Mouse (Mus musculus): ENCODE results near the gene Tgif1. TPM values are rescaled to one million over a fixed set of nuclear protein-coding genes. Genes with fewer than 3 reads are reported as not detected.
A peak's percentile ranks its signal among the peaks of the same experiment; 100 is the strongest.

The Tgif1 gene
- total and polyA plus RNA-seq, 3 experiments, result 44.5 to 74.4 (median 70.6) TPM

- DNase-seq (ENCODE audit: extremely low read depth), result no peak
- dilution Hi-C loops (cut with MboI; ENCODE audit: extremely low pct_ligation_motif_present, extremely low pct_unique_long_range_greater_than_20kb, low sequenced_read_pairs), result no loop called here
- Histone ChIP-seq H3K4me3 (replicated peaks in 1 of 3; ENCODE audit: low read depth in 2 of 3, low read length in 2 of 3, poor library complexity in 1 of 3) (no peak overlapping the region), H3K27ac (ENCODE audit: insufficient read depth, low read depth) (no peak overlapping the region), H3K4me2 (ENCODE audit: insufficient read depth, low read depth, poor library complexity, severe bottlenecking) (no peak overlapping the region), H3K79me2 (replicated peaks; ENCODE audit: control insufficient read depth, extremely low read depth, insufficient read depth, poor library complexity, severe bottlenecking) (no peaks in the 10 kb centered on the region), H3K9ac (ENCODE audit: insufficient read depth, low read depth) (no peak overlapping the region), H3K9me3 (replicated peaks; ENCODE audit: low read length) (no peaks in the 10 kb centered on the region), H3K36me3 (replicated peaks in 1 of 2; ENCODE audit: control insufficient read depth in 1 of 2, insufficient read depth in 1 of 2, low read length in 1 of 2) (no peaks in the 10 kb centered on the region), H3K4me1 (ENCODE audit: control insufficient read depth in 1 of 2, insufficient read depth in 2 of 2) (peaks cover 10 to 36% of the 10 kb centered on the region in 2 experiments), H3K27me3 (replicated peaks) (no peaks in the 10 kb centered on the region)
- TF ChIP-seq E2F4 (IDR thresholded peaks at IDR 0.05; ENCODE audit: insufficient replicate concordance, low read depth, low read length) (no peak), POLR2A (IDR thresholded peaks at IDR 0.05; ENCODE audit: low read depth, low read length) (no peak), KAT2A (IDR thresholded peaks at IDR 0.05; ENCODE audit: insufficient replicate concordance, low read length) (no peak), JUN (IDR thresholded peaks at IDR 0.05; ENCODE audit: insufficient read depth, low read depth, low read length) (no peak), CHD1 (IDR thresholded peaks at IDR 0.05; ENCODE audit: low read depth, low read length) (no peak), BHLHE40 (IDR thresholded peaks at IDR 0.05; ENCODE audit: low read depth, low read length) (no peak), MXI1 (IDR thresholded peaks at IDR 0.05; ENCODE audit: low read depth, low read length) (no peak), SIN3A (IDR thresholded peaks at IDR 0.05; ENCODE audit: low read length) (no peak)
- in situ Hi-C loops (cut with MboI; ENCODE audit: low pct_ligation_motif_present, low pct_unique_long_range_greater_than_20kb, low sequenced_read_pairs), result no loop called here
Measured at GRCm38 (mm10) chr17:70806600-70806999, 46.7 kb downstream of the Tgif1 start.

- in situ Hi-C loops (cut with MboI; ENCODE audit: low pct_ligation_motif_present, low pct_unique_long_range_greater_than_20kb, low sequenced_read_pairs) (no loop called here), dilution Hi-C loops (cut with MboI; ENCODE audit: extremely low pct_ligation_motif_present, extremely low pct_unique_long_range_greater_than_20kb, low sequenced_read_pairs) (no loop called here)
- H3K9ac ChIP-seq (ENCODE audit: insufficient read depth, low read depth), result no peak overlapping the region
- peaks cover 0 to 2% of the 10 kb centered on the region in 2 experiments for H3K36me3 ChIP-seq (replicated peaks in 1 of 2; ENCODE audit: control insufficient read depth in 1 of 2, insufficient read depth in 1 of 2, low read length in 1 of 2)
- H3K9me3 ChIP-seq (replicated peaks; ENCODE audit: low read length), result no peaks in the 10 kb centered on the region
- H3K27ac ChIP-seq (ENCODE audit: insufficient read depth, low read depth), result no peak overlapping the region
- DNase-seq (ENCODE audit: extremely low read depth), result peak; percentile 53
- no peak for TF ChIP-seq MAFK (IDR thresholded peaks at IDR 0.05; ENCODE audit: insufficient replicate concordance, low read length)
- TF ChIP-seq RCOR1 (conservative IDR thresholded peaks at IDR 0.05; ENCODE audit: low read depth, low read length), result no peak
- TF ChIP-seq ETS1 (conservative IDR thresholded peaks at IDR 0.05; ENCODE audit: low read depth, low read length), result no peak
- TF ChIP-seq TBP (conservative IDR thresholded peaks at IDR 0.05; ENCODE audit: low read depth, low read length), result no peak
- TF ChIP-seq CHD1 (IDR thresholded peaks at IDR 0.05; ENCODE audit: low read depth, low read length), result no peak
- TF ChIP-seq NELFE (IDR thresholded peaks at IDR 0.05; ENCODE audit: low read depth, low read length), result no peak
- TF ChIP-seq TCF12 (IDR thresholded peaks at IDR 0.05; ENCODE audit: low read depth, low read length), result no peak
- no peak for TF ChIP-seq NRF1 (IDR thresholded peaks at IDR 0.05; ENCODE audit: low read depth, low read length)
- TF ChIP-seq GABPA (IDR thresholded peaks at IDR 0.05; ENCODE audit: insufficient replicate concordance, low read depth, low read length), result no peak
- no peak for TF ChIP-seq POLR2A (IDR thresholded peaks at IDR 0.05; ENCODE audit: low read depth, low read length)
- no peak for TF ChIP-seq JUND (conservative IDR thresholded peaks at IDR 0.05; ENCODE audit: low read depth, low read length)
- no peak for TF ChIP-seq ELF1 (IDR thresholded peaks at IDR 0.05; ENCODE audit: low read depth, low read length)
- TF ChIP-seq HCFC1 (IDR thresholded peaks at IDR 0.05; ENCODE audit: low read depth, low read length), result no peak
- no peak for TF ChIP-seq MYC (IDR thresholded peaks at IDR 0.05; ENCODE audit: low read depth, low read length)
- no peak for TF ChIP-seq USF1 (IDR thresholded peaks at IDR 0.05; ENCODE audit: low read depth, low read length)
- TF ChIP-seq ZKSCAN1 (IDR thresholded peaks at IDR 0.05; ENCODE audit: borderline replicate concordance, low read depth, low read length), result no peak
- no peak for TF ChIP-seq RAD21 (IDR thresholded peaks at IDR 0.05; ENCODE audit: low read depth, low read length)
- no peaks in the 10 kb centered on the region for H3K27me3 ChIP-seq (replicated peaks)
- no peak overlapping the region for H3K4me2 ChIP-seq (ENCODE audit: insufficient read depth, low read depth, poor library complexity, severe bottlenecking)
- no peak overlapping the region for H3K4me3 ChIP-seq (replicated peaks in 1 of 3; ENCODE audit: low read depth in 2 of 3, low read length in 2 of 3, poor library complexity in 1 of 3)
- peaks cover 10 to 36% of the 10 kb centered on the region in 2 experiments for H3K4me1 ChIP-seq (ENCODE audit: control insufficient read depth in 1 of 2, insufficient read depth in 2 of 2)
- no peaks in the 10 kb centered on the region for H3K79me2 ChIP-seq (replicated peaks; ENCODE audit: control insufficient read depth, extremely low read depth, insufficient read depth, poor library complexity, severe bottlenecking)
Measured at GRCm38 (mm10) chr17:70805866-70806265, 47.5 kb downstream of the Tgif1 start.

All from CH12.LX (cell line).